Mouse (Mus musculus) ES-Bruce4 (cell line): ENCODE measurements around the gene E2f1.

Experiments
- CTCF ChIP-seq: IDR thresholded peaks from one replicate; pipeline ENCODE4 v1.8.1; 2011; ENCODE audit warnings: low read depth, low read length
- EP300 ChIP-seq: IDR thresholded peaks from 2 replicates; pipeline ENCODE4 v1.6.1; 2011; ENCODE audit warnings: low read depth, low read length; ENCODE audit not compliant: insufficient read depth

GRCm38 (mm10) chr2:154606965-154607364 lies 37.3 kb upstream of the E2f1 start:
- TF ChIP-seq EP300, result no peak
- TF ChIP-seq CTCF, result no peak
